Mouse (Mus musculus): ENCODE measurements around the gene Mapkapk5.

Mapkapk5 gene

GRCm38 (mm10) chr5:121545793-121546529 is at the start of gene Mapkapk5:
Mapkapk5 (minus strand) TSS chr5:121545905.
- DNase-seq: peak; percentile 96

GRCm38 (mm10) chr5:121594714-121595313 is 49.1 kb upstream of the Mapkapk5 start:
- DNase-seq: no peak

- peak; percentile 94 for DNase-seq
These were observed 48.0 kb upstream of the Mapkapk5 start, which contains the start of gene Aldh2 for GRCm38 (mm10) chr5:121593451-121594401. Aldh2 (minus strand) TSS chr5:121593824.

- DNase-seq: peak; percentile 35
These were observed 47.2 kb upstream of the Mapkapk5 start for GRCm38 (mm10) chr5:121592816-121593407.

- DNase-seq: no peak
These were observed 46.5 kb upstream of the Mapkapk5 start for GRCm38 (mm10) chr5:121592064-121592815.

- DNase-seq: no peak
These were observed 45.8 kb upstream of the Mapkapk5 start for GRCm38 (mm10) chr5:121591417-121592063.

- DNase-seq: no peak
These were observed 44.2 kb upstream of the Mapkapk5 start for GRCm38 (mm10) chr5:121589928-121590327.

- DNase-seq: peak; percentile 67
These were observed 40.8 kb upstream of the Mapkapk5 start for GRCm38 (mm10) chr5:121586400-121587039.

GRCm38 (mm10) chr5:121585699-121586098 is 40.0 kb upstream of the Mapkapk5 start:
- no peak for DNase-seq

GRCm38 (mm10) chr5:121585005-121585404 is 39.3 kb upstream of the Mapkapk5 start:
- DNase-seq: no peak

GRCm38 (mm10) chr5:121583765-121584501 is 38.2 kb upstream of the Mapkapk5 start:
- peak; percentile 100 for DNase-seq

GRCm38 (mm10) chr5:121581945-121582344 is 36.2 kb upstream of the Mapkapk5 start:
- DNase-seq: no peak

GRCm38 (mm10) chr5:121576927-121577488 is 31.3 kb upstream of the Mapkapk5 start:
- DNase-seq: no peak

- DNase-seq: no peak
These were observed 30.2 kb upstream of the Mapkapk5 start for GRCm38 (mm10) chr5:121575867-121576266.

- DNase-seq: no peak
These were observed 28.4 kb upstream of the Mapkapk5 start for GRCm38 (mm10) chr5:121574145-121574544.

- no peak for DNase-seq
These were observed 25.1 kb upstream of the Mapkapk5 start for GRCm38 (mm10) chr5:121570787-121571186.

- DNase-seq: no peak
These were observed 24.2 kb upstream of the Mapkapk5 start for GRCm38 (mm10) chr5:121569881-121570420.

- peak; percentile 89 for DNase-seq
These were observed 20.5 kb upstream of the Mapkapk5 start for GRCm38 (mm10) chr5:121566035-121566681.

- DNase-seq: peak; percentile 91
These were observed 18.8 kb upstream of the Mapkapk5 start for GRCm38 (mm10) chr5:121564468-121564895.
